Mouse (Mus musculus) midbrain, embryonic 14.5 days (tissue): ENCODE measurements around the gene Acsm1. TPM values are rescaled to one million over a fixed set of nuclear protein-coding genes. Genes with fewer than 3 reads are reported as not detected.
"Not testable (repeated sequence)": the region's sequence is repeated elsewhere in the genome, so short reads cannot be mapped to it uniquely, and the experiment has no call there.

Experiments used
- ATAC-seq: fragments of 200-750 bp; cut with Nextera tagmentation; 2 replicates; pipeline ENCODE4 v1.8.0; 2017; ENCODE audit warnings: moderate number of reproducible peaks, moderate library complexity; ENCODE audit not compliant: low FRiP score, low TSS enrichment
- DNase-seq: peaks from one replicate; pipeline ENCODE4 v3.0.0-alpha.2; 2015
- H3K27ac ChIP-seq: fragments of 300-500 bp; sonication (generic); replicated peaks from 2 replicates; pipeline ENCODE4 v1.5.1; 2014; ENCODE audit warnings: mild to moderate bottlenecking, low read depth, low read length, moderate library complexity
- H3K27me3 ChIP-seq: fragments of 300-500 bp; sonication (generic); 2 replicates; pipeline ENCODE4 v1.6.1; 2014; ENCODE audit warnings: low read length, control low read depth, mixed read lengths; ENCODE audit not compliant: control insufficient read depth, insufficient read depth
- H3K36me3 ChIP-seq: fragments of 300-500 bp; sonication (generic); 2 replicates; pipeline ENCODE4 v1.6.1; 2014; ENCODE audit warnings: low read length, control low read depth; ENCODE audit not compliant: control insufficient read depth, insufficient read depth
- H3K4me1 ChIP-seq: fragments of 300-500 bp; sonication (generic); 2 replicates; pipeline ENCODE4 v1.6.1; 2014; ENCODE audit warnings: mild to moderate bottlenecking, antibody characterized with exemption, low read length, control low read depth; ENCODE audit not compliant: control insufficient read depth, insufficient read depth
- H3K4me2 ChIP-seq: fragments of 300-500 bp; sonication (generic); 2 replicates; pipeline ENCODE4 v1.6.1; 2014; ENCODE audit warnings: mild to moderate bottlenecking, low read length, moderate library complexity
- H3K4me3 ChIP-seq: fragments of 300-500 bp; sonication (generic); replicated peaks from 2 replicates; pipeline ENCODE4 v1.5.1; 2014; ENCODE audit warnings: low read depth, low read length
- H3K9ac ChIP-seq: fragments of 300-500 bp; sonication (generic); replicated peaks from 2 replicates; pipeline ENCODE4 v1.6.1; 2014; ENCODE audit warnings: mild to moderate bottlenecking, low read length, moderate library complexity
- H3K9me3 ChIP-seq: fragments of 300-500 bp; sonication (generic); 2 replicates; pipeline ENCODE4 v1.6.1; 2016; ENCODE audit warnings: low read length, control low read depth, mixed read lengths; ENCODE audit not compliant: control insufficient read depth
- WGBS: fragments of 180-500 bp; shearing (Covaris S2); extraction: QIAGEN DNeasy Blood & Tissue Kit; methylation state at CpG from one replicate; pipeline ENCODE4 v1.1.7; 2014; 5-methylcytosine and 5-hydroxymethylcytosine counted together
- polyA plus RNA-seq: library from polyadenylated mRNA; unstranded; fragments of >200 nt; fragmentation: Nextera tagmentation; extraction: Ambion mirVana; gene quantifications from 2 replicates; pipeline ENCODE4 v1.2.1, GENCODE M21; 2014

The Acsm1 gene
- not detected in 2 replicates for polyA plus RNA-seq

- DNase-seq (no peak), ATAC-seq (no peak)
- Histone ChIP-seq H3K9ac (no peak within 1 kb of the TSS), H3K27ac (no peak within 1 kb of the TSS), H3K27me3 (no peaks in the 10 kb centered on the region), H3K36me3 (no peaks in the 10 kb centered on the region), H3K4me1 (no peaks in the 10 kb centered on the region), H3K4me2 (no peak within 1 kb of the TSS), H3K4me3 (no peak within 1 kb of the TSS), H3K9me3 (no peaks in the 10 kb centered on the region)
- WGBS: 89% methylated on average over 5 of the region's 5 CpGs
These were observed at the start of gene Acsm1 for GRCm38 (mm10) chr7:119606664-119607076. Acsm1 (plus strand) TSS chr7:119607026.

DNA sequence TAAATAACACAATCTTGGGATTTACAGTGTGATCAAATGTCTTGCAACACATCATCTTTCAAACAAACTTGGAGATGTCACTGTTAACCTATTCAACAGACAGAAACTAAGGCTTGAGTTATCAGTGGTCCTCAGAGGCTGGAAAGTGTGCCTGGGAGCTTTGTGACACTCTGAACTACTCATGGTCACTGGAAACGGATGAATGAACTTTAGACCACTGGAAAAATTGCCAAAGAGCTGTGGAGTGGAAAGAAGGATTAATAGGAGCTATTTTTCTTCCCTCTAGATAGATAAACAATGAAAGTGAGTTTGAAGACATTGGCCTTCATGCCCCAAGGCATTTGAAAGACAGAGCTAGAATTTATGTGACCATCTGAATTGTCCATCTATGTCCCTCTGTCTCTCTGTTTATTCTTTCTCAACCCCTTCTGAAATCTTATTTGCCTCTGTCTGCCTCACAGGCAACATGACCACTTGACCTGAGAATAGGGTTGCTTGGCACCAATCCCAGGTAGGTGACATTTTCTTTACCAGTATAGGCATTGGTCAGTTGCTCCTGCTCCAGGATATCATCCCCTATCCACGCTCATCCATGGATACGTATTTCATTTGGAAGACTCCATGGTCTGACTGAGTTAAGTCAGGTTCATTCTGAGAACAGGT is 46.9 kb upstream of the Acsm1 start:
- Histone ChIP-seq H3K9me3 (no peaks in the 10 kb centered on the region), H3K27ac (no peak overlapping the region), H3K4me3 (no peak overlapping the region), H3K4me2 (no peak overlapping the region), H3K4me1 (no peaks in the 10 kb centered on the region), H3K27me3 (no peaks in the 10 kb centered on the region), H3K36me3 (no peaks in the 10 kb centered on the region), H3K9ac (no peak overlapping the region)
- ATAC-seq: no peak
- DNase-seq: no peak
- WGBS: 85% methylated on average over 3 of the region's 3 CpGs

DNA sequence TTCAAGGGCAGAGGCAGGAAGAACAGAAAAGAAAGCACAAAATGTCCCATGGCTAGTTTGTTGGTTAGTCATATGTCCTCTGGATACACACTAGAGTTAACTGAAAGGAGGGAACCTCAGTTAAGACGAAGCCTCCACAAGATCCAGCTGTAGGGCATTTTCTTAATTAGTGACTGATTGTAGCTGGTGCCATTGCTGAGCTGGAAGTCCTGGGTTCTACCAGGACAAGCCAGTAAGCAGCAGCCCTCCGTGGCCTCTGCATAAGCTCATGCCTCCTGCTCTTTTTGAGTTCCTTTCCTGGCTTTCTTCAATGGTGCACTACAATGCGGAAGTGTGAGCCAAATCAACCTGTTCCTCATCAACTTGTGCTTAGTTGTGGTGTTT is 46.4 kb upstream of the Acsm1 start:
- WGBS: 89% methylated on average over 3 of the region's 3 CpGs
- ATAC-seq: no peak
- Histone ChIP-seq H3K9ac (no peak overlapping the region), H3K27ac (no peak overlapping the region), H3K4me2 (no peak overlapping the region), H3K27me3 (no peaks in the 10 kb centered on the region), H3K36me3 (no peaks in the 10 kb centered on the region), H3K9me3 (no peaks in the 10 kb centered on the region), H3K4me3 (no peak overlapping the region), H3K4me1 (no peaks in the 10 kb centered on the region)
- DNase-seq: no peak

DNA sequence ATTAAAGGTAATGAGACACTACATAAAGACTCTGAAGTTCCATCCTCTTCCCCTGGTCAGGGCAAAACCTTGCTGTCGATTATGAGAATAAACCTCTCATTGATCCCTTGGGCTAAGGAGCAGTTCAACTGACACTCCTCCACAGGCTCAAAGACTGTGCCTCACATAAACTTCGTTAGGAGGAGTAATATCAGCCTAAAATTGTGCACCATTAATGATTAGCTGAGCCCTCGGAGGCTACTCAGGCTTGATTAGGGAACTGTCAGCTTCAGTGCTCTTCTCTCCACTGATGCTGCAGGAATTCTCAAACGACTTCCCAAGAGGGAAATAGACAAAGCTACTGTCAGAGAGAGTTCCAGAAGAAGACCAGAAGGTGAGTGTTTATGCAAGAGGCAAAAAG is 45.4 kb upstream of the Acsm1 start:
- H3K4me1 ChIP-seq: no peaks in the 10 kb centered on the region
- DNase-seq (no peak), ATAC-seq (no peak)
- no peaks in the 10 kb centered on the region for H3K27me3 ChIP-seq
- no peak overlapping the region for H3K27ac ChIP-seq
- H3K9me3 ChIP-seq: no peaks in the 10 kb centered on the region
- H3K9ac ChIP-seq: no peak overlapping the region
- WGBS: 58% methylated on average over 4 of the region's 4 CpGs
- no peak overlapping the region for H3K4me2 ChIP-seq
- H3K4me3 ChIP-seq: no peak overlapping the region
- no peaks in the 10 kb centered on the region for H3K36me3 ChIP-seq

DNA sequence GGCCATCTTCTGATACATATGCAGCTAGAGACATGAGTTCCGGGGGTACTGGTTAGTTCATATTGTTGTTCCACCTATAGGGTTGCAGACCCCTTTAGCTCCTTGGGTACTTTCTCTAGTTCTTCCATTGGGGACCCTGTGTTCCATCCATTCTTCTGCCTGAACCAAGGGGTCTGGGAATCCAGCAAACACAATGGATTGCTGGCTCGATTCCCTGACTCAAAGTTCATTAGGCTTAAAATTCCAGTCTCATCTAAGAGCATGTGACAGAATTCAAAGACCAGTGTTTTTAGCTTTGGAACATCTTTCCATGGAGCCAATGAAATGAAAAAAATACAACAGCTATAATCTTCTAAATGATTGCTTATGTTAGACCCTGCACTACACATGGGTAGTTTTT is 44.4 kb upstream of the Acsm1 start:
- not testable (repeated sequence) for H3K27ac ChIP-seq, H3K4me1 ChIP-seq, H3K36me3 ChIP-seq, DNase-seq, H3K9ac ChIP-seq, ATAC-seq, H3K9me3 ChIP-seq, H3K4me3 ChIP-seq, H3K4me2 ChIP-seq, H3K27me3 ChIP-seq
- 86% methylated on average over 2 of the region's 2 CpGs for WGBS

DNA sequence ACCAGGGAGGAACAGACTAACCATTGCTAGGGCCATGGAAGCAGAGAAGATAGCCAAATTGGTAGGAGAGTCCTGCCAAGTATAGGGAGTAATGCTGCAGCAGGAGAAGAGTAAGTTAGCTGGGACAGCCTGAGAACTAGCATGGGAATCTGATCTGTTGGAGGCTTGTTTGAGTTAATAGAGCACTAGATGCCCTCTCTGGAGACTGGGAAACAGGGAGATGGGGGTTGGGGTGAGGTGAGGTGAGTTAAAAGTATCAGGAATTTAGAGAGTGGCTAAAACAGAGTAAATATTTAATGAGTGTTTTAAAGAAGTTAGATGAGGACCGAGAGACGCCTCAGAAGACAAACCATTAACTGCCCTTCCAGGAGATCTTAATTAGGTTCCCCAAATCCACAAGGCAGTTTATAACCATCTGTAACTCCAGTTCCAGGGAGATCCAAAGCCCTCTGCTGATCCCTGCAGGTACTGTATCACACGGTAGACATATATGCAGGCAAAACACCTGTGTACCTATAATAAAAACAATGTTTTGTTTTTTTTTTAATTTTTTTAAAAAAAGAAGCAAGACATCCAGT is 12.2 kb upstream of the Acsm1 start:
- 86% methylated on average over 3 of the region's 3 CpGs for WGBS
- no peak overlapping the region for H3K4me2 ChIP-seq
- ATAC-seq: no peak

GRCm38 (mm10) chr7:119595306-119595705 is 11.5 kb upstream of the Acsm1 start:
- H3K4me2 ChIP-seq: no peak overlapping the region
- no peak overlapping the region for H3K4me3 ChIP-seq
- no peaks in the 10 kb centered on the region for H3K9me3 ChIP-seq
- no peak overlapping the region for H3K27ac ChIP-seq
- H3K27me3 ChIP-seq: no peaks in the 10 kb centered on the region
- H3K4me1 ChIP-seq: no peaks in the 10 kb centered on the region
- ATAC-seq (no peak), DNase-seq (no peak)
- H3K36me3 ChIP-seq: no peaks in the 10 kb centered on the region
- WGBS: 21% methylated on average over 1 of the region's 1 CpGs
- no peak overlapping the region for H3K9ac ChIP-seq

More for the DNA sequence above, 12.2 kb upstream of the Acsm1 start:
- no peaks in the 10 kb centered on the region for H3K36me3 ChIP-seq
- DNase-seq: no peak
- no peak overlapping the region for H3K9ac ChIP-seq
- H3K4me1 ChIP-seq: no peaks in the 10 kb centered on the region
- H3K9me3 ChIP-seq: no peaks in the 10 kb centered on the region
- H3K27me3 ChIP-seq: no peaks in the 10 kb centered on the region
- no peak overlapping the region for H3K27ac ChIP-seq
- no peak overlapping the region for H3K4me3 ChIP-seq

DNA sequence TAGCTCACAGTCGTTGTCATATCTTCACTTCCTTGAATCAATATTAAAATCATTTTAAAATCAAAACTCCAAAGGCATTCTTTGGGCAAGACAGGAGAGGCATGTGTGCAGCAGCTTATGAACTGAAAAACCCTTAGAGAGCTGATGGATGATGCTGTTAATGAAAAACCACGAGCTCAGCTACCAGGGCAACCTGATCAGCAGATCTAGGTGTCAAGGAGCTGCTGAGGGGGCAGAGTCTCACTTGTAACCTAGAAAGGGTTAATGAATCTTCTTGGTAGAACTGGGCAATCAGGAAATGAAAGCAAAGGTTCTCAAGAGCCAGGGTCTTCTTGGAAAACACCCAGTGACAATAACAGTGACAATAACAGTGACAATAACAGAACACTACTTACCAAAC is 10.3 kb upstream of the Acsm1 start:
- DNase-seq (no peak), ATAC-seq (no peak)
- Histone ChIP-seq H3K27me3 (no peaks in the 10 kb centered on the region), H3K4me3 (no peak overlapping the region), H3K4me1 (no peaks in the 10 kb centered on the region), H3K9me3 (no peaks in the 10 kb centered on the region), H3K27ac (no peak overlapping the region), H3K36me3 (no peaks in the 10 kb centered on the region), H3K4me2 (no peak overlapping the region), H3K9ac (no peak overlapping the region)
- 72% methylated on average over 2 of the region's 2 CpGs for WGBS
